Mouse (Mus musculus) cerebellum, adult 2 months (tissue): ENCODE measurements around the gene Ugt1a8. TPM values are rescaled to one million over a fixed set of nuclear protein-coding genes. Genes with fewer than 3 reads are reported as not detected.

ENCODE experiments used
- DNase-seq, 2 experiments: peaks; one replicate each; pipeline ENCODE4 v3.0.0; 2021
- H3K27ac ChIP-seq: fragments of 200-500 bp; 2 replicates; pipeline ENCODE4 v1.5.1; 2012; ENCODE audit warnings: low read length, control low read depth, inconsistent platforms; ENCODE audit not compliant: insufficient read depth
- H3K27me3 ChIP-seq: fragments of 200-500 bp; 2 replicates; pipeline ENCODE4 v1.6.1; 2012; ENCODE audit warnings: inconsistent platforms, mild to moderate bottlenecking, low read length, moderate library complexity; ENCODE audit not compliant: control insufficient read depth, insufficient read depth
- H3K4me1 ChIP-seq: fragments of 200-500 bp; 2 replicates; pipeline ENCODE4 v1.6.1; 2011; ENCODE audit warnings: low read length; ENCODE audit not compliant: control insufficient read depth, insufficient read depth
- H3K4me3 ChIP-seq: fragments of 200-500 bp; replicated peaks from 2 replicates; pipeline ENCODE3; 2011; ENCODE audit warnings: mild to moderate bottlenecking, low read depth, low read length, control low read depth; ENCODE audit not compliant: insufficient read depth
- CTCF ChIP-seq: fragments of 200-500 bp; IDR thresholded peaks from 2 replicates; pipeline ENCODE4 v1.5.1; 2011; ENCODE audit warnings: low read depth, mild to moderate bottlenecking, control low read depth, low read length, moderate library complexity, borderline replicate concordance; ENCODE audit not compliant: insufficient read depth
- POLR2A ChIP-seq: fragments of 200-500 bp; IDR thresholded peaks from 2 replicates; pipeline ENCODE4 v1.6.1; 2011; ENCODE audit warnings: low read length, control low read depth, borderline replicate concordance; ENCODE audit not compliant: insufficient read depth
- WGBS: fragments of 180-500 bp; shearing (Covaris S2); methylation state at CpG from one replicate; pipeline ENCODE4 v1.1.7; 2018; 5-methylcytosine and 5-hydroxymethylcytosine counted together
- polyA plus RNA-seq: library from polyadenylated mRNA; depleted of rRNA; stranded (reverse); fragments of >200 nt; gene quantifications from 2 replicates; pipeline ENCODE4 v1.2.3, GENCODE M21; 2012

Ugt1a8 gene
- polyA plus RNA-seq, 1 experiment, result not detected

DNA sequence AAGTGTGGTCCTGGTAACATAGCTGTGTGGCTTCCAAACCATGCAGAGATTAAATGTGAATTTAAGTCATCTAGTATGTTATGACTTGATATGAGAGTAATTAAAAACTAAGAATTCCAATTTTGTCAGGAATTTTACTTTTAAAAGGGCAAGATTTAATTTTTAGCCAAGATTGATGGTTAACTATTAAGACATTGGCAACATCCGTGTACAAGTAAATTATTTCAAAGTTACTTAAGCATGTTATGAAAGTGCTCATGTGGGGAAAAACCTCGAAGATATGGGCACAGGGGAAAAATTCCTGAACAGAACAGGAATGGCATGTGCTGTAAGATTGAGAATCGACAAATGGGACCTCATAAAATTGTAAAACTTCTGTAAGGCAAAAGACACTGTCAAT is 109.8 kb downstream of the Ugt1a8 start:
- WGBS, result 77% methylated on average over 3 of the region's 3 CpGs
- DNase-seq, result no peak
- Histone ChIP-seq H3K27ac (no peak overlapping the region), H3K27me3 (no peaks in the 10 kb centered on the region), H3K4me1 (peaks cover 14% of the 10 kb centered on the region), H3K4me3 (no peak overlapping the region)
- TF ChIP-seq POLR2A (no peak), CTCF (no peak)

DNA sequence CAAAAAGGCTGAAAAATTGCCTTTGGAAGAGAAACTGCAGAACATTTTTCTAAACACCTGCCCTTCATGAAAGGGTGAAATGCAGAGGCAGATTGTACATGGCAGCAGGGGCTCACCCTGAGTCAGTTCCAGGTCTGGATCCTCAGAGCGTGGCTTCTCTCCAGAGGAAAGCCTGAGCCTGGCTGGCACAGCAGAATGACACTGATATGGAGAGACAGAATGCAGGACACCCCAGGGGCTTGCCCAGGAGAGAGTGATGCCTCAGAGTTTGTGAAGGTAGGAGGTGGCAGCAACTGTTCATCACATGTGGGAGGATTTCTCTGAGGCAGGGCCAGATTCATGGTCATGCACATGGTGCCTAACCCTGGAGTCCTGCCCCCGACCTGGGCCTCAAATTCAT is 112.4 kb downstream of the Ugt1a8 start:
- 18% methylated on average over 2 of the region's 2 CpGs for WGBS
- H3K4me3 ChIP-seq, result no peak overlapping the region

DNA sequence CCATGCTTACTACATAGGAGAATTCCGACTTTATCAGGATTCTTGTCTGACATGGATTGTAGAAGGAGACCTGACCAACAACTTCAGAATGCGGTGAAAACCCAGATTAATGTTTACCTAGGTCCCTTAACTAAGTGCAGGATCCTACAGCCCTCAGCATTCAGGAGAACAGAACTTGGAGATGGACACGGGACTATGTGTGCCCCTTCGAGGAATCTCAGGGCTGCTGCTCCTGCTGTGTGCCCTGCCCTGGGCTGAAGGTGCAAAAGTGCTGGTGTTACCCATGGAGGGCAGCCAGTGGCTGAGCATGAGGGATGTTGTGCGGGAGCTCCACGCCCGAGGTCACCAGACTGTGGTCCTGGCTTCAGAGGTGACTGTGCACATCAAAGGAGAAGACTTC is 112.8 kb downstream of the Ugt1a8 start, which contains the start of gene Ugt1a2:
Gene Ugt1a2, plus strand, starts transcription at position 146 of the 400 bp plus-strand sequence.
- Histone ChIP-seq H3K4me1 (peaks cover 14% of the 10 kb centered on the region), H3K4me3 (no peak within 1 kb of the TSS), H3K27me3 (no peaks in the 10 kb centered on the region), H3K27ac (peak within 1 kb of the TSS; percentile 60)
- 73% methylated on average over 7 of the region's 7 CpGs for WGBS
- no peak for DNase-seq
- no peak for TF ChIP-seq POLR2A
- TF ChIP-seq CTCF, result no peak

More for the DNA sequence above, 112.4 kb downstream of the Ugt1a8 start:
- TF ChIP-seq POLR2A (no peak), CTCF (no peak)
- Histone ChIP-seq H3K27me3 (no peaks in the 10 kb centered on the region), H3K27ac (peak overlapping the region; percentile 60), H3K4me1 (peaks cover 14% of the 10 kb centered on the region)
- DNase-seq, result peak; percentile 60 to 73

DNA sequence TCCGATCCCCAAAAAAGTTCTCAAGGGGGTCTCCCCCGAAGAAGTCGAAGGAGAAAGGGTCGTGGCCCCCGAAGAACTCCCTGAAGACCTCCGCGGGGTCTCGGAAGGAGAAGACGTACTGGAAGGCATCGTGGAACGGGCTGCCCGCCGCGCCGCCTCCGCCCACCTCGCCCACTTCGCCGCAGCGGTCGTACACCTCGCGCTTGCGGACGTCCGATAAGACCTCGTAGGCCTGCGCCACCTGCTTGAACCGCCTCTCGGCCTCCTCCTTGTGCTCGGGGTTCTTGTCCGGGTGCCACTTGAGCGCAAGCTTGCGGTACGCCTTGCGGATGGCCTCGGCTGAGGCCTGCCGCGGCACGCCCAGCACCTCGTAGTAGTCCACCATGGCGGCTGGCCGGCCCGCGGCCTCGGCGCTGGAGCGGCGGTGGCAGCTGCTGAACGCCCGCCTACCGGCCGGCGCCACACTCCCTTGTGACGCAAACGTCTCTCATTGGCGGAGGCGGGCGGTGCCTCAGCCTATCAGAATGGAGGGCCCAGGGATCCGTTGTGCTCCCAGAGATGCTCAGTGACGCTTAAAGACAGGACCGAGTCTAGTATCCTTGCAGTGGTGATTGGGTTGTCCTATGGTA is 117.8 kb downstream of the Ugt1a8 start, which contains the start of gene Dnajb3:
Gene Dnajb3, minus strand, starts transcription at position 489 of the 629 bp plus-strand sequence.
- TF ChIP-seq POLR2A (peak; percentile 55), CTCF (no peak)
- H3K27me3 ChIP-seq, result no peaks in the 10 kb centered on the region
- peaks cover 3% of the 10 kb centered on the region for H3K4me1 ChIP-seq
- H3K27ac ChIP-seq, result no peak within 1 kb of the TSS
- DNase-seq, result peak; percentile 89 to 91
- H3K4me3 ChIP-seq, result peak within 1 kb of the TSS; percentile 74
- 8% methylated on average over 62 of the region's 62 CpGs for whole genome bisulfite sequencing

DNA sequence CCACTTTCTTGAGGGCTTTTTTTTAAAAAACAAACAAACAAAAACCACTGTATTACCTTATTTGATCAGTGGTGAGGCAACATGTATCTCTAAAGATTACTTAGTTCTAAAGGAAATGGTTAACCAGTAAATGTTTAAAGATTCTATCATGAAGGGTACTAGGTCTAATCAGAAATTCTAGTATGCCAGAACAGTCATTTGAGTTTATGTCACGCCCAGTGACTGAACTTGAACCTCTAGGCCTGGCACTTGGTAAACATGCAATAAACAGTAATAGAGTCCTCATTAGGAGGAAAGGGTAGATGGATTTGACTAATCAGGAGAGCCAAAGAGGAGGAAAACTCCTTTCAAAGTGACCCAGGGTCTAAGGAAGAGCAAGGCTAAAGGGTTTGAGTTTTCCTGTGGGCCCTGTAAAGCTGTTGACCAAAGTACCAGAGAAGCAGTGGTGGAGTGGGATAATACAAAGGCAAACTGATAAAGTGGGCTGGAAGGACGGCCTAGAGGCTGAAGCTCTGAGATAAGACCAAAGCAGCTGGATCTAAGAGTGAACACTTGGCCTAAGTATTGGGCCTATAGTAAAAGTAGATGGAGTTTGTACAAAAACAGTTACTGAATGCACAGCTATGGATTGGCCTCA is 119.3 kb downstream of the Ugt1a8 start:
- Histone ChIP-seq H3K4me1 (no peaks in the 10 kb centered on the region), H3K27ac (no peak overlapping the region), H3K4me3 (no peak overlapping the region), H3K27me3 (no peaks in the 10 kb centered on the region)
- 92% methylated on average over 2 of the region's 2 CpGs for WGBS
- TF ChIP-seq CTCF, result no peak
- TF ChIP-seq POLR2A, result no peak
- DNase-seq, result no peak

DNA sequence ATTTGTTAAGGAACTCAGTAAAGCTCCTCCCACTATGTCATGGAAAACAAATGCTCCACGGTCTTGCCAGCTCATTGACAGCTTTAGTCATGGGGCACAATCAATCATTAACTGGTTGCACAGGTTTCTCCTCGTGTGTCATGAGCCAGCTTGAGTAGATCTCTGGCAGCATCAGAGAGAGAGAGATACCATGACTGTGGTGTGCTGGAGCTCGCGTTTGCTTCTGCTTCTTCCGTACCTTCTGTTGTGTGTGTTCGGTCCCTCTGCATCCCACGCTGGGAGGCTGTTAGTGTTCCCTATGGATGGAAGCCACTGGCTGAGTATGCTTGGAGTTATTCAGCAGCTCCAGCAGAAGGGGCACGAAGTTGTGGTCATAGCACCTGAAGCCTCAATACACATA is 124.2 kb downstream of the Ugt1a8 start, which contains the start of gene Ugt1a1:
Gene Ugt1a1, plus strand, starts transcription at position 148 of the 400 bp plus-strand sequence.
- no peak for DNase-seq
- H3K4me1 ChIP-seq, result no peaks in the 10 kb centered on the region
- H3K4me3 ChIP-seq, result no peak within 1 kb of the TSS
- TF ChIP-seq CTCF, result no peak
- no peak for TF ChIP-seq POLR2A
- H3K27me3 ChIP-seq, result no peaks in the 10 kb centered on the region; the same call in 1 of the 2 replicates
- H3K27ac ChIP-seq, result no peak within 1 kb of the TSS
- 66% methylated on average over 8 of the region's 8 CpGs for WGBS

DNA sequence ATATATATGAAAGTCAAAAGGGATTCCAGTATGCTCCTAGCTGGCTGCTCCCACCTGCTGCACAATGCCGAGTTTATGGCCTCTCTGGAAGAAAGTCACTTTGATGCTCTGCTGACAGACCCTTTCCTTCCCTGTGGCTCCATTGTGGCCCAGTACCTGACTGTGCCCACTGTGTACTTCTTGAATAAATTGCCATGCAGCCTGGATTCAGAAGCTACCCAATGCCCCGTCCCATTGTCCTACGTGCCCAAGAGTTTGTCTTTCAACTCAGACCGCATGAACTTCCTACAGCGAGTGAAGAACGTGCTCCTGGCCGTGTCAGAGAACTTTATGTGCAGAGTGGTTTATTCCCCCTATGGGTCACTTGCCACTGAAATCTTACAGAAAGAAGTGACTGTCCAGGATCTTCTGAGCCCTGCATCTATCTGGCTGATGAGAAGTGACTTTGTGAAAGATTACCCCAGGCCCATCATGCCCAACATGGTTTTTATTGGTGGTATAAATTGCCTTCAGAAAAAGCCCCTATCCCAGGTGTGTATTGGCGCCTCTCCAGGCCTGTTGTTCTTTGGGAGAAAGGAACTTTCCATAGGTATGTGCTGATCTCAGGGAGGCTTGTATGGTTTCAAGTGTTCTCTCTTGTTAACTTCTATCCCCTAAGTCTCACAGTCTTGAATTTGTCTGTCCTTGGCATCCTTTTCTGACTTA is 124.9 kb downstream of the Ugt1a8 start:
- 58% methylated on average over 8 of the region's 8 CpGs for WGBS

DNA sequence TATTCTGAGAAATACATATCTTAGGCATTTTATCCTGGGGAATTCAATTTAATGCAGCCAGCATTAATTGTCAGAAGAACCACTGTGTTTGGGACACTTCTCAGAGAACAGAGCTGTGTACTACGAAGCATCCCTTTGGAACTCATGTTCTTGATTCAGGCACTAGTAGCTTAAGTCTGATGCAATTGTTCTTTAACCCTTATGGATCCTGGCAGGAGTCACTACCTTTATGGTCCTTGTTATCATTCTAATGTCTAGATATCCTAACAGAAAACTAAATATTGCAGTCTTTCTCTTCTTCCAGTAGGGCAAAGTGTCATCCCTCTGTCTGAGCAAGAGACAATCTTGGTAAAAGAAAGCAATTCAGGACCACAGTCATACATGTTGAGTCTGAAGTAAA is 125.4 kb downstream of the Ugt1a8 start:
- DNase-seq, result no peak
- Histone ChIP-seq H3K27me3 (no peaks in the 10 kb centered on the region; the same call in 1 of the 2 replicates), H3K27ac (no peak overlapping the region), H3K4me1 (no peaks in the 10 kb centered on the region), H3K4me3 (no peak overlapping the region)
- WGBS, result 73% methylated on average over 1 of the region's 1 CpGs
- TF ChIP-seq CTCF (no peak), POLR2A (no peak)

More for the DNA sequence above, 124.9 kb downstream of the Ugt1a8 start:
- Histone ChIP-seq H3K4me3 (no peak overlapping the region), H3K4me1 (no peaks in the 10 kb centered on the region), H3K27ac (no peak overlapping the region), H3K27me3 (no peaks in the 10 kb centered on the region; the same call in 1 of the 2 replicates)
- TF ChIP-seq CTCF, result no peak
- TF ChIP-seq POLR2A, result no peak
- no peak for DNase-seq
